Mouse (Mus musculus) limb, embryonic 10.5 days (tissue): ENCODE data around the gene Idh3g. TPM values are rescaled to one million over a fixed set of nuclear protein-coding genes. Genes with fewer than 3 reads are reported as not detected.
"Not testable (repeated sequence)": the region's sequence is repeated elsewhere in the genome, so short reads cannot be mapped to it uniquely, and the experiment has no call there.

Experiments used
- DNase-seq: peaks from one replicate; pipeline ENCODE4 v3.0.0-alpha.2; 2017; ENCODE audit warnings: low spot score
- H3K27ac ChIP-seq: fragments of 300-500 bp; sonication (generic); 2 replicates; pipeline ENCODE4 v1.5.1; 2016; ENCODE audit warnings: mild to moderate bottlenecking
- H3K27me3 ChIP-seq: fragments of 300-500 bp; sonication (generic); 2 replicates; pipeline ENCODE4 v1.6.1; 2016; ENCODE audit warnings: low read depth, mild to moderate bottlenecking; ENCODE audit not compliant: poor library complexity, severe bottlenecking
- H3K36me3 ChIP-seq: fragments of 300-500 bp; sonication (generic); 2 replicates; pipeline ENCODE4 v1.6.1; 2016; ENCODE audit warnings: mild to moderate bottlenecking, moderate library complexity
- H3K4me1 ChIP-seq: fragments of 300-500 bp; sonication (generic); 2 replicates; pipeline ENCODE4 v1.6.1; 2016
- H3K4me3 ChIP-seq: fragments of 300-500 bp; sonication (generic); 2 replicates; pipeline ENCODE4 v1.5.1; 2016; ENCODE audit warnings: mild to moderate bottlenecking, moderate library complexity
- H3K9me3 ChIP-seq: fragments of 300-500 bp; sonication (generic); replicated peaks from 2 replicates; pipeline ENCODE4 v1.6.1; 2016; ENCODE audit warnings: mild to moderate bottlenecking
- WGBS: fragments of 180-500 bp; shearing (Covaris S2); methylation state at CpG from one replicate; pipeline ENCODE4 v1.1.7; 2016; 5-methylcytosine and 5-hydroxymethylcytosine counted together
- polyA plus RNA-seq: library from polyadenylated mRNA; unstranded; fragments of >200 nt; fragmentation: Nextera tagmentation; extraction: Ambion mirVana; gene quantifications from 2 replicates; pipeline ENCODE4 v1.2.1, GENCODE M21; 2016

Idh3g gene
- polyA plus RNA-seq, 1 experiment from 2014 or later, result 190 TPM

DNA sequence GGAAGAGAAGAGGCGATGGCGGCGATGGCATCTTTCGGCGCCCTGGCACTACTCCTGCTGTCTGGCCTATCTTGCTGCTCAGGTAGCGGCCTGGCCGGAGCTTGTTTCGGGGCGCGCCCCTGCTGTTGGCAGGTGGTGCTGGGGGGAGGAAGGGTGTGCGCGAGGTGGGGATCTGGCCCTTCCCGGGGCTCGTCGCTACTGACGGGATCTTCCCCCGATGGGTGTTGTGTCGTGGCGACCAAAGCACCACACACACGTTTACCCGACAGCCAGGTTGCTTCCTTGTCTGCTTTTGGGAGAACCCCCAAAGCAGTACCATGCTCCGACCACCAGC lies 495 bp upstream of the Idh3g start:
- Histone ChIP-seq H3K27me3 (peaks cover 95% of the 10 kb centered on the region), H3K27ac (peak overlapping the region; percentile 91), H3K4me3 (peak overlapping the region; percentile 63), H3K4me1 (0 out of 2 replicates have a peak, but pooled peaks cover 6% of the 10 kb centered on the region), H3K36me3 (peaks cover 30% of the 10 kb centered on the region), H3K9me3 (no peaks in the 10 kb centered on the region)
- no peak for DNase-seq
- WGBS, result 10% methylated on average over 22 of the region's 22 CpGs

DNA sequence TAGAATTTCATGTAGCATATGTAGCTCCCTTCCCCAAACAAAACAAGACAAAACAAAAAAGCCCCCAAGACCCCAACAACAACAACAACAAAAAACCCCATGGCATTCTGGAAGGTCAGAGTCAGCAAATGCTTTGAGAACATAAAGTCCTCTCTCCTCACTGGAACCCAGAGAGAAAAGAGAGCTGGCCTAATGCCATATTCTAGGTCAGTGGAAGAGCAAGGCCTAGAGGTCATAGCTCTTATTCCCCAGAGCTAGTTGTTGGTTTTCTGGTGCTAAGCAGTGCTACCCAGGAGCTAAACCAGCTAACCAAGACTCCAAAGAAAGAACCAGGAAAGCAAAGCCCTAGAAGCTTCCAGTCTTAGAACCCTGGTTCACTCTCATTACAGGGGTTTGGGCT lies 1.0 kb downstream of the Idh3g start:
- H3K9me3 ChIP-seq, result no peaks in the 10 kb centered on the region
- H3K4me3 ChIP-seq, result peak overlapping the region; percentile 63
- H3K27me3 ChIP-seq, result peaks cover 95% of the 10 kb centered on the region
- 0 out of 2 replicates have a peak, but pooled peaks cover 6% of the 10 kb centered on the region for H3K4me1 ChIP-seq
- no peak for DNase-seq
- H3K27ac ChIP-seq, result peak overlapping the region; percentile 91
- peaks cover 36% of the 10 kb centered on the region for H3K36me3 ChIP-seq

DNA sequence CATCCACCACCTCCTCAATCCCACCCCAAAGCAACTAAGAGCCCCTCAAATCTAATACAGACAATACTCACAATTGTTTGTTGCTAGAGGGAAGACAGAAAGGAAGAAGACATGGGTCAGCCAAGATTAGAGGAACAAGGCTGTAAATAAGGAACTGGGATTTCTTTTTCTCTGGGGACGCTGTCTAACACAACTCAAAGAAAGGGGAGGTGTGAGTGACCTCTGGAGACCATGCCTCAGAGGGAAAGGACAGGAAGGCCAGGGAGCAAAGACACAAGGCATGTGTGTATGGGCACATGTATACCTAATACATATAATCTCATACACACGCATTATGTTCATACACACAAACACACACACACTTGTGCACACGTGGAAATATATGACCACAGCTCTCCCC lies 4.5 kb downstream of the Idh3g start:
- WGBS, result 94% methylated on average over 3 of the region's 3 CpGs

GRCm38 (mm10) chrX:73774802-73775483 lies 11.8 kb downstream of the Idh3g start:
- 74% methylated on average over 10 of the region's 10 CpGs for WGBS
- no peak for DNase-seq
- H3K27me3 ChIP-seq, result peaks cover 89% of the 10 kb centered on the region
- H3K9me3 ChIP-seq, result no peaks in the 10 kb centered on the region
- H3K4me3 ChIP-seq, result no peak overlapping the region
- H3K27ac ChIP-seq, result no peak overlapping the region
- H3K36me3 ChIP-seq, result peaks cover 40% of the 10 kb centered on the region
- H3K4me1 ChIP-seq, result peaks cover 6% of the 10 kb centered on the region; the same call in 1 of the 2 replicates

More for the DNA sequence above, 4.5 kb downstream of the Idh3g start:
- Histone ChIP-seq H3K27ac (no peak overlapping the region), H3K36me3 (peaks cover 52% of the 10 kb centered on the region), H3K4me3 (no peak overlapping the region), H3K9me3 (no peaks in the 10 kb centered on the region), H3K4me1 (no peaks in the 10 kb centered on the region), H3K27me3 (peaks cover 86% of the 10 kb centered on the region)
- DNase-seq, result no peak

DNA sequence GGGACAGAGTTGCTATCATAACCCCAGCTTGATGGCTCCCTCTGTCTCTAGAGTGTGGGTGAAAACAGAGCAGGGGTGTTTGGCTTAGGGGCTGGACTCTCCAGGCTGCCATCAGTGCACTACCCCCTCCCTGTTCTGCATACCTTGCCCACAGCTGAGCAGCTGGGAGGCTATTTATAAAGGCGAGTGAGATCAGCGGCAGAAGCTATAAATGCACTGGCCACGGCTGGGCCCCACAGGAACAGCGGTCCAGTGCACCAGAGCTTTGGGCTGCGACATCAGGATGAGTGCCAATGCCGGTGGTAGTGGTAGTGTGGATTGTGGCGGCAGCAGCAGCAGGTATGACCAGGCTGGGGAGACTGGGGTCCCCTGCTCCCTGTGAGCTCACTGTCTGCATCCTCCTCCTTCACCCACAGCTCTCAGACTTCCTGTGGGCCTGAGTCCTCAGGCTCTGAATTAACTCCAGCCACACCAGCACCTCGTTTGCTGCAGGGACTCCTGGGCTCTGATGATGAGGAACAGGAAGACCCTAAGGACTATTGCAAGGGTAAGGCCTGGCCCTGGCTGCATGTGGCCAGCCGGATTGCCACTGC lies 12.4 kb downstream of the Idh3g start, which contains the start of gene Srpk3:
Srpk3 (plus strand) TSS at position 238 of the 593 bp plus-strand sequence.
- H3K9me3 ChIP-seq, result no peaks in the 10 kb centered on the region
- peaks cover 33% of the 10 kb centered on the region for H3K36me3 ChIP-seq
- DNase-seq, result no peak
- H3K4me1 ChIP-seq, result peaks cover 6% of the 10 kb centered on the region; the same call in 1 of the 2 replicates
- H3K27ac ChIP-seq, result no peak within 1 kb of the TSS
- peaks cover 92% of the 10 kb centered on the region for H3K27me3 ChIP-seq
- whole genome bisulfite sequencing, result 66% methylated on average over 9 of the region's 9 CpGs
- H3K4me3 ChIP-seq, result no peak within 1 kb of the TSS

GRCm38 (mm10) chrX:73767267-73767666 lies 19.4 kb downstream of the Idh3g start:
- H3K27ac ChIP-seq, result no peak overlapping the region
- H3K9me3 ChIP-seq, result no peaks in the 10 kb centered on the region
- H3K27me3 ChIP-seq, result peaks cover 87% of the 10 kb centered on the region
- H3K4me1 ChIP-seq, result no peaks in the 10 kb centered on the region
- 54% methylated on average over 9 of the region's 9 CpGs for WGBS
- DNase-seq, result peak; percentile 38
- no peak overlapping the region for H3K4me3 ChIP-seq
- no peaks in the 10 kb centered on the region for H3K36me3 ChIP-seq

- H3K4me3 ChIP-seq, result no peak overlapping the region
- peaks cover 77% of the 10 kb centered on the region for H3K27me3 ChIP-seq
- DNase-seq, result no peak
- H3K9me3 ChIP-seq, result no peaks in the 10 kb centered on the region
- H3K27ac ChIP-seq, result no peak overlapping the region
- H3K4me1 ChIP-seq, result no peaks in the 10 kb centered on the region
- 60% methylated on average over 1 of the region's 1 CpGs for WGBS
- H3K36me3 ChIP-seq, result no peaks in the 10 kb centered on the region
Observed at GRCm38 (mm10) chrX:73765311-73765710, 21.4 kb downstream of the Idh3g start.

GRCm38 (mm10) chrX:73758611-73759290 lies 27.9 kb downstream of the Idh3g start:
- no peaks in the 10 kb centered on the region for H3K4me1 ChIP-seq
- no peak overlapping the region for H3K27ac ChIP-seq
- no peaks in the 10 kb centered on the region for H3K36me3 ChIP-seq
- no peak for DNase-seq
- WGBS, result 89% methylated on average over 13 of the region's 13 CpGs
- no peaks in the 10 kb centered on the region for H3K9me3 ChIP-seq
- H3K27me3 ChIP-seq, result peaks cover 84% of the 10 kb centered on the region
- H3K4me3 ChIP-seq, result no peak overlapping the region

GRCm38 (mm10) chrX:73756334-73757140 lies 30.2 kb downstream of the Idh3g start, which contains the start of gene Plxnb3:
Gene Plxnb3 (plus strand): TSS chrX:73757090.
- 72% methylated on average over 5 of the region's 5 CpGs for WGBS
- H3K27me3 ChIP-seq, result peaks cover 81% of the 10 kb centered on the region
- H3K4me3 ChIP-seq, result no peak within 1 kb of the TSS
- no peak within 1 kb of the TSS for H3K27ac ChIP-seq
- H3K9me3 ChIP-seq, result no peaks in the 10 kb centered on the region
- no peaks in the 10 kb centered on the region for H3K36me3 ChIP-seq
- no peaks in the 10 kb centered on the region for H3K4me1 ChIP-seq
- DNase-seq, result no peak

- Histone ChIP-seq H3K4me1 (no peaks in the 10 kb centered on the region), H3K36me3 (no peaks in the 10 kb centered on the region), H3K4me3 (no peak overlapping the region), H3K27ac (no peak overlapping the region), H3K9me3 (no peaks in the 10 kb centered on the region), H3K27me3 (peaks cover 33% of the 10 kb centered on the region)
- DNase-seq, result no peak
- WGBS, result 96% methylated on average over 1 of the region's 1 CpGs
Observed at GRCm38 (mm10) chrX:73748977-73749376, 37.7 kb downstream of the Idh3g start.

DNA sequence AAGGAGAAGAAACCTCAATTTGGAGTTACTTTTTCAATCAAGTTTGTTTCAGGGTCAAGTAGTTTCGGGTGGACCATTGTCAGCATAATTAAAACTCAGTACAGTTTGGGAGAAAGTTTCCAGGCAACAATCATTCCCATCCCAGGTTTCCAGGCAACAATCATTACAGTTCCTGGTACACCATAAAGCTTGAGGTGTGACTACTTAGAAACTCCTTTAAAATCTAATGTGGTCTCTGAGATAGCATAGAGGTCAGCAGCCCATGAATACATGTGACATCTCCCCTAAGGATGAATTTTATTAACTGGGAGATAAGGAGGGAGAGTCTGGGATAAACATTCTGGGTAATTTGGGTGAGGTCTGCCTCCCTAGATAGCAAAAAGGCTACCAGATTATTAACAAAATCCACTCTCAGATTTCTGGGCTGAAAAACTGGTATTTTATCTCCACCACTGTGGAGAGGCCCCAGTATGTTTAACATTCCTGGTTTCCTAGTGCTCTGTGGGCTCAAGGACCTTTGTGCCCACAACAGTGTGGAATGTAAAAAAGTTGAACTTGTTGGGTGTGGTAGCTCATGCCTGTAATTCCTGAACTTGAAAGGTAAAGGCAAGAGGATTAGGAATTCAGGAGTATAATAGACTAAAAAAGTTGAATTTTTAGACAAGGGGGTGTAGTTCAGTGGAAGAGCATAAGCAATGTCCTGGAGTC lies 41.8 kb downstream of the Idh3g start:
- no peaks in the 10 kb centered on the region for H3K36me3 ChIP-seq
- H3K9me3 ChIP-seq, result no peaks in the 10 kb centered on the region
- H3K27me3 ChIP-seq, result peaks cover 11% of the 10 kb centered on the region; the same call in 1 of the 2 replicates
- no peaks in the 10 kb centered on the region for H3K4me1 ChIP-seq
- no peak for DNase-seq
- H3K27ac ChIP-seq, result no peak overlapping the region
- WGBS, result 80% methylated on average over 1 of the region's 1 CpGs
- H3K4me3 ChIP-seq, result no peak overlapping the region

DNA sequence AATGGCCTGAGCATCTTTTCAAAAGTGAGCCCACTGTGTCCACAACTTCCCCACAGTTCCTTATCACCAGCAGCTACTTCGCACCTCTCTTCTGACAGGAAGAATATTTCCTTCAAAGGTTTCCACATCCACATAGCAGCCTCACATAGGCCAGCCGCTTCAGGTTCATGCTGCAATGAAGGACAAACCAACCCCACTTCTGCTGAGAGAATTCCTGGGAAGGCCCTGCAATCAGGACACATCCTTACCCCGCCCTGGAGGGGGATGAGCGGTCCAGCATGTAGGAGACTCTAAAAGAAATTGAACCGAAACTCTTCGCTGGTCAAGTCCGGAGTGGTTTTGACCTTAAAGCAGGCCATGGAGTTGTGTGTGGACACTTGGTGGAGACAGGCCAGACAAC lies 46.9 kb downstream of the Idh3g start:
- 93% methylated on average over 7 of the region's 7 CpGs for WGBS
- not testable (repeated sequence) for H3K36me3 ChIP-seq

More for the DNA sequence above, 46.9 kb downstream of the Idh3g start:
- H3K27me3 ChIP-seq, result peaks cover 39% of the 10 kb centered on the region
- H3K9me3 ChIP-seq, DNase-seq, H3K4me1 ChIP-seq, H3K27ac ChIP-seq, H3K4me3 ChIP-seq: not testable (repeated sequence)
